Mouse (Mus musculus) ES-Bruce4 (cell line): ENCODE measurements at regions not wholly inside any gene's neighbourhood (a gene's known extent, or its start where the extent isn't known, plus 50 kb on each side); places are given as distances from the start of the nearest gene placed in this dataset.

ENCODE experiments used
- CTCF ChIP-seq: IDR thresholded peaks from one replicate; pipeline ENCODE4 v1.8.1; 2011; ENCODE audit warnings: low read depth, low read length
- POLR2A ChIP-seq: IDR thresholded peaks from one replicate; pipeline ENCODE4 v1.8.1; 2011; ENCODE audit warnings: low read length; ENCODE audit not compliant: insufficient read depth

GRCm38 (mm10) chr7:113673596-113673956 is 92.2 kb upstream of the Spon1 start:
- TF ChIP-seq POLR2A: no peak
- TF ChIP-seq CTCF: no peak
